Mouse (Mus musculus) liver, embryonic 14.5 days (tissue): Measurements from ENCODE around the gene Mecom.

Source experiments
- CTCF ChIP-seq: IDR thresholded peaks from 2 replicates; pipeline ENCODE4 v1.5.1; 2016; ENCODE audit warnings: antibody characterized with exemption, low read depth, control low read depth
- EP300 ChIP-seq: IDR thresholded peaks from 2 replicates; pipeline ENCODE4 v1.6.1; 2016; ENCODE audit warnings: antibody characterized with exemption, low read depth

DNA sequence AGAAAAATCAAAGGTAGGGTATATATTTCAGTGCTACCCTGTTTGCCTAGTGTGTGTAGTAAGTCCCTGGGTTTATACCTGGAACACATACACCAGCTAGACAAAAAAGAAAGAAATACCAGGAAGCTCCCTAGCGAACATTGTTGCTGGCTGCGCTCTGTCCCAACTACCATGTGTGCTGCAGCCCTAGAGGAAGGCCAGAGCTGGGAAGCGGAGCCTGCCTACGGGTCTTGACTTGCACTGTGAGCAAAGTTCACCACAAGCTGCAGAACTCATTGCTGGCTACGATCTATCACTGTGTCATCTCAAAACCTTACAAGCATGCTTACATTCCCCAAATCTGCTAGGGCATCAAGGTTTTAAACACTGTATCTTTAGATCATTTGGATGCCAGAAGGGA, 597.0 kb downstream of the Mecom start:
- TF ChIP-seq CTCF = no peak
- TF ChIP-seq EP300 = no peak
